Mouse (Mus musculus) retina, postnatal 1 day (tissue): ENCODE results near the gene Mettl8.

Experiments
- DNase-seq: peaks from one replicate; pipeline ENCODE4 v3.0.0-alpha.2; 2012

The Mettl8 gene

GRCm38 (mm10) chr2:71055300-71056114 lies at the start of gene Mettl8, which contains the start of gene Dcaf17:
Mettl8 (minus strand) TSS chr2:71055583.
Dcaf17 (plus strand) TSS chr2:71055328.
- peak; percentile 98 for DNase-seq

GRCm38 (mm10) chr2:71104696-71105095 lies 49.3 kb upstream of the Mettl8 start:
- DNase-seq, result no peak

- no peak for DNase-seq
These were observed 47.9 kb upstream of the Mettl8 start for GRCm38 (mm10) chr2:71103292-71103680.

GRCm38 (mm10) chr2:71102621-71103291 lies 47.4 kb upstream of the Mettl8 start:
- DNase-seq, result no peak

- no peak for DNase-seq
These were observed 40.8 kb upstream of the Mettl8 start for GRCm38 (mm10) chr2:71096170-71096569.

- peak; percentile 18 for DNase-seq
These were observed 35.5 kb upstream of the Mettl8 start for GRCm38 (mm10) chr2:71090660-71091445.

- DNase-seq, result no peak
These were observed 34.4 kb upstream of the Mettl8 start for GRCm38 (mm10) chr2:71089766-71090165.

- no peak for DNase-seq
These were observed 28.2 kb upstream of the Mettl8 start for GRCm38 (mm10) chr2:71083454-71084193.

GRCm38 (mm10) chr2:71082416-71082815 lies 27.0 kb upstream of the Mettl8 start:
- no peak for DNase-seq

GRCm38 (mm10) chr2:71073828-71074227 lies 18.4 kb upstream of the Mettl8 start:
- no peak for DNase-seq

GRCm38 (mm10) chr2:71073330-71073729 lies 17.9 kb upstream of the Mettl8 start:
- no peak for DNase-seq

- no peak for DNase-seq
These were observed 16.2 kb upstream of the Mettl8 start for GRCm38 (mm10) chr2:71071601-71072000.

GRCm38 (mm10) chr2:71056115-71056835 lies 892 bp upstream of the Mettl8 start:
- no peak for DNase-seq

- no peak for DNase-seq
These were observed 667 bp downstream of the Mettl8 start for GRCm38 (mm10) chr2:71054716-71055115.

GRCm38 (mm10) chr2:71050511-71050910 lies 4.9 kb downstream of the Mettl8 start:
- no peak for DNase-seq

GRCm38 (mm10) chr2:71048896-71049295 lies 6.5 kb downstream of the Mettl8 start:
- DNase-seq, result no peak

- no peak for DNase-seq
These were observed 8.5 kb downstream of the Mettl8 start for GRCm38 (mm10) chr2:71046751-71047320.

GRCm38 (mm10) chr2:71046151-71046550 lies 9.2 kb downstream of the Mettl8 start:
- no peak for DNase-seq

- peak; percentile 80 for DNase-seq
These were observed 15.8 kb downstream of the Mettl8 start for GRCm38 (mm10) chr2:71039522-71040121.

- no peak for DNase-seq
These were observed 17.9 kb downstream of the Mettl8 start for GRCm38 (mm10) chr2:71037447-71037846.

- DNase-seq, result no peak
These were observed 21.4 kb downstream of the Mettl8 start for GRCm38 (mm10) chr2:71033987-71034386.
